Mouse (Mus musculus) megakaryocyte, adult 5-6 weeks (primary cell): ENCODE results near the gene Dstyk. TPM values are rescaled to one million over a fixed set of nuclear protein-coding genes. Genes with fewer than 3 reads are reported as not detected.
"Not testable (repeated sequence)": the region's sequence is repeated elsewhere in the genome, so short reads cannot be mapped to it uniquely, and the experiment has no call there.

Source experiments
- ATAC-seq: 2 replicates; pipeline ENCODE4 v1.8.0; 2016; ENCODE audit warnings: mild to moderate bottlenecking, inconsistent platforms; ENCODE audit not compliant: poor library complexity, severe bottlenecking
- total RNA-seq, 2 experiments: library from RNA; stranded (forward) in 1 of 2; stranded (reverse) in 1 of 2; fragments of 153-499, 151-499 nt in 1 of 2; fragments of 221-1000, 200-1000 nt in 1 of 2; gene quantifications; 2 replicates each; pipeline versions ENCODE4 v1.2.3 to v1.2.4; 2015 to 2017

Dstyk gene
- total RNA-seq, 2 experiments from 2014 or later = 17.2 to 36.6 TPM

GRCm38 (mm10) chr1:132434032-132434431 lies 16.7 kb downstream of the Dstyk start:
- ATAC-seq = no peak

- ATAC-seq = no peak
Measured at GRCm38 (mm10) chr1:132436320-132436958, 19.1 kb downstream of the Dstyk start.

- ATAC-seq = peak; percentile 18
Measured at GRCm38 (mm10) chr1:132436960-132437359, 19.6 kb downstream of the Dstyk start.

- ATAC-seq = peak; percentile 81
Measured at GRCm38 (mm10) chr1:132437389-132437788, 20.0 kb downstream of the Dstyk start.

- ATAC-seq = no peak
Measured at GRCm38 (mm10) chr1:132440896-132441435, 23.6 kb downstream of the Dstyk start.

GRCm38 (mm10) chr1:132449742-132450141 lies 32.4 kb downstream of the Dstyk start:
- peak; percentile 77 for ATAC-seq

GRCm38 (mm10) chr1:132464651-132465050 lies 47.3 kb downstream of the Dstyk start:
- no peak for ATAC-seq

- ATAC-seq = no peak
Measured at GRCm38 (mm10) chr1:132468926-132469325, 51.6 kb downstream of the Dstyk start.

- ATAC-seq = 0 out of 2 replicates have a peak, but pooled peaks have one; percentile 38
Measured at GRCm38 (mm10) chr1:132469519-132469918, 52.2 kb downstream of the Dstyk start.

- not testable (repeated sequence) for ATAC-seq
Measured at GRCm38 (mm10) chr1:132470031-132470430, 52.7 kb downstream of the Dstyk start.

- ATAC-seq = no peak
Measured at GRCm38 (mm10) chr1:132471032-132471431, 53.7 kb downstream of the Dstyk start.

GRCm38 (mm10) chr1:132471499-132471898 lies 54.1 kb downstream of the Dstyk start:
- ATAC-seq = no peak

GRCm38 (mm10) chr1:132472537-132472936 lies 55.2 kb downstream of the Dstyk start:
- ATAC-seq = no peak

- ATAC-seq = no peak
Measured at GRCm38 (mm10) chr1:132474496-132474895, 57.1 kb downstream of the Dstyk start.

GRCm38 (mm10) chr1:132476575-132476927 lies 59.2 kb downstream of the Dstyk start:
- ATAC-seq = peak; percentile 19

GRCm38 (mm10) chr1:132476928-132477691 lies 59.8 kb downstream of the Dstyk start, which contains the start of gene Rbbp5:
Gene Rbbp5 (plus strand): TSS chr1:132477365.
- peak; percentile 96 for ATAC-seq

GRCm38 (mm10) chr1:132479438-132479837 lies 62.1 kb downstream of the Dstyk start:
- ATAC-seq = no peak

- ATAC-seq = no peak
Measured at GRCm38 (mm10) chr1:132481619-132482018, 64.3 kb downstream of the Dstyk start.

GRCm38 (mm10) chr1:132483234-132483633 lies 65.9 kb downstream of the Dstyk start:
- ATAC-seq = no peak

GRCm38 (mm10) chr1:132483759-132484158 lies 66.4 kb downstream of the Dstyk start:
- no peak for ATAC-seq

- no peak for ATAC-seq
Measured at GRCm38 (mm10) chr1:132500535-132500934, 83.2 kb downstream of the Dstyk start.

GRCm38 (mm10) chr1:132505155-132505554 lies 87.8 kb downstream of the Dstyk start:
- ATAC-seq = no peak
